Mouse (Mus musculus) intestine, postnatal 0 days (tissue): ENCODE measurements around the gene Fbxo24. TPM values are rescaled to one million over a fixed set of nuclear protein-coding genes. Genes with fewer than 3 reads are reported as not detected.

ENCODE experiments used
- ATAC-seq: fragments of 200-750 bp; cut with Nextera tagmentation; 2 replicates; pipeline ENCODE4 v1.8.0; 2017; ENCODE audit warnings: mild to moderate bottlenecking, moderate TSS enrichment, moderate library complexity
- H3K27ac ChIP-seq: fragments of 300-500 bp; sonication (generic); 2 replicates; pipeline ENCODE4 v1.5.1; 2014; ENCODE audit warnings: mild to moderate bottlenecking, low read depth, low read length, moderate library complexity
- H3K27me3 ChIP-seq: fragments of 300-500 bp; sonication (generic); replicated peaks from 2 replicates; pipeline ENCODE4 v1.6.1; 2014; ENCODE audit warnings: low read length, mixed read lengths; ENCODE audit not compliant: control insufficient read depth, insufficient read depth
- H3K36me3 ChIP-seq: fragments of 300-500 bp; sonication (generic); 2 replicates; pipeline ENCODE4 v1.6.1; 2014; ENCODE audit warnings: mild to moderate bottlenecking, moderate library complexity; ENCODE audit not compliant: control insufficient read depth, insufficient read depth
- H3K4me1 ChIP-seq: fragments of 300-500 bp; sonication (generic); replicated peaks from 2 replicates; pipeline ENCODE4 v1.6.1; 2014; ENCODE audit warnings: antibody characterized with exemption, low read length, mixed read lengths; ENCODE audit not compliant: control insufficient read depth, insufficient read depth
- H3K4me2 ChIP-seq: fragments of 300-500 bp; sonication (generic); replicated peaks from 2 replicates; pipeline ENCODE4 v1.6.1; 2014; ENCODE audit warnings: low read depth, mild to moderate bottlenecking, moderate library complexity
- H3K4me3 ChIP-seq: fragments of 300-500 bp; sonication (generic); 2 replicates; pipeline ENCODE4 v1.5.1; 2014; ENCODE audit warnings: low read depth, low read length
- H3K9ac ChIP-seq: fragments of 300-500 bp; sonication (generic); 2 replicates; pipeline ENCODE4 v1.6.1; 2014; ENCODE audit warnings: mild to moderate bottlenecking, low read depth, low read length
- H3K9me3 ChIP-seq: fragments of 300-500 bp; sonication (generic); 2 replicates; pipeline ENCODE4 v1.6.1; 2016; ENCODE audit warnings: mixed run types; ENCODE audit not compliant: control insufficient read depth
- CTCF ChIP-seq: sonication (generic); IDR thresholded peaks from 2 replicates; pipeline ENCODE4 v1.5.1; 2016; ENCODE audit warnings: low read depth, mild to moderate bottlenecking, control low read depth, antibody characterized with exemption, moderate library complexity
- WGBS: fragments of 180-500 bp; shearing (Covaris S2); extraction: QIAGEN DNeasy Blood & Tissue Kit; methylation state at CpG from one replicate; pipeline ENCODE4 v1.1.7; 2014; 5-methylcytosine and 5-hydroxymethylcytosine counted together
- polyA plus RNA-seq: library from polyadenylated mRNA; unstranded; fragments of >200 nt; fragmentation: Nextera tagmentation; extraction: Ambion mirVana; gene quantifications from 2 replicates; pipeline ENCODE4 v1.2.1, GENCODE M21; 2015

Gene Fbxo24
- polyA plus RNA-seq, 1 experiment from 2014 or later: 0.16 TPM

DNA sequence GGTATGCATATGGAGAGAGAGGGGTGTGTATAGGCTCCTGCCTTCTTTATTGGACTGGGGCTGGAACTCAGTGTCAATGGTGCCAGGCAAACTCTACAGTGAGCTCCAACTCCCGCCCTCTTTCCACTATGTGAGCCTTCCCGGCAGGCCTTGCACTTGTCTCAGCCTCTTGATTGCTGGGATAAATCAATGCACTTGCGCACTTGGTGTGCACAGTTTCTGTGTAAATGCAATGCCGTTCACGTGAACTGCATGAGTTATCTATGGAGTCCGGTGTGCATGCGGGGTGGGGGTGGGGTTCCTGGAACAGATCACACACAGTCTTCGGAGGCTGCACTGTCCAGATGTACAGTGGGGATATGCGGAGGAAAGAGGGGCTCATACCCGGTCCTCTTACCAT is 24.6 kb upstream of the Fbxo24 start:
- Histone ChIP-seq H3K36me3 (peaks cover 38% of the 10 kb centered on the region), H3K4me1 (no peaks in the 10 kb centered on the region), H3K9ac (no peak overlapping the region), H3K4me2 (no peak overlapping the region), H3K4me3 (no peak overlapping the region), H3K9me3 (no peaks in the 10 kb centered on the region), H3K27ac (no peak overlapping the region), H3K27me3 (no peaks in the 10 kb centered on the region)
- TF ChIP-seq CTCF: no peak
- 93% methylated on average over 10 of the region's 10 CpGs for WGBS
- no peak for ATAC-seq

DNA sequence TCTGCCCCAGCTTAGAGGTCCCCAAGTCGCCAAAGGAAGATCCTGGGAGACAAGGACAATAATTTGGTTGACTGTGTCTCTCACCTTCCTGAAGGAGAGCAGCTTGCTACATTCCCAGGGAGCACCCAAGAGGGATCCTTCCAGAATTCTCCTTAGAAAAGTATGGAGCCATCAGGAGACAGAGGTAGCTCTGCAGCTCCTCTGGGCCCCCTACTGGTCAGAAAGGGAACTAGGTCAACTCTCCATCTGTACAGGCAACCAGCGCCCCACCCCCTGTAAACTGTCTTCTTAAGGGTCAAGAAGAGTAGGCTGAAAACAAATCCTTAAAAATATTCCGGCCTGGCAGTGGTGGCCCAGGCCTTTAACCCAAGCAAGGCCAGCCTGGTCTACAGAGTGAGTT is 23.7 kb upstream of the Fbxo24 start:
- Histone ChIP-seq H3K27ac (no peak overlapping the region), H3K36me3 (peaks cover 34% of the 10 kb centered on the region), H3K27me3 (no peaks in the 10 kb centered on the region), H3K4me2 (no peak overlapping the region), H3K9me3 (no peaks in the 10 kb centered on the region), H3K9ac (no peak overlapping the region), H3K4me1 (no peaks in the 10 kb centered on the region), H3K4me3 (no peak overlapping the region)
- peak; percentile 42; the same call in 1 of the 2 replicates for ATAC-seq
- 13% methylated on average over 3 of the region's 3 CpGs for WGBS
- peak; percentile 92 for TF ChIP-seq CTCF

DNA sequence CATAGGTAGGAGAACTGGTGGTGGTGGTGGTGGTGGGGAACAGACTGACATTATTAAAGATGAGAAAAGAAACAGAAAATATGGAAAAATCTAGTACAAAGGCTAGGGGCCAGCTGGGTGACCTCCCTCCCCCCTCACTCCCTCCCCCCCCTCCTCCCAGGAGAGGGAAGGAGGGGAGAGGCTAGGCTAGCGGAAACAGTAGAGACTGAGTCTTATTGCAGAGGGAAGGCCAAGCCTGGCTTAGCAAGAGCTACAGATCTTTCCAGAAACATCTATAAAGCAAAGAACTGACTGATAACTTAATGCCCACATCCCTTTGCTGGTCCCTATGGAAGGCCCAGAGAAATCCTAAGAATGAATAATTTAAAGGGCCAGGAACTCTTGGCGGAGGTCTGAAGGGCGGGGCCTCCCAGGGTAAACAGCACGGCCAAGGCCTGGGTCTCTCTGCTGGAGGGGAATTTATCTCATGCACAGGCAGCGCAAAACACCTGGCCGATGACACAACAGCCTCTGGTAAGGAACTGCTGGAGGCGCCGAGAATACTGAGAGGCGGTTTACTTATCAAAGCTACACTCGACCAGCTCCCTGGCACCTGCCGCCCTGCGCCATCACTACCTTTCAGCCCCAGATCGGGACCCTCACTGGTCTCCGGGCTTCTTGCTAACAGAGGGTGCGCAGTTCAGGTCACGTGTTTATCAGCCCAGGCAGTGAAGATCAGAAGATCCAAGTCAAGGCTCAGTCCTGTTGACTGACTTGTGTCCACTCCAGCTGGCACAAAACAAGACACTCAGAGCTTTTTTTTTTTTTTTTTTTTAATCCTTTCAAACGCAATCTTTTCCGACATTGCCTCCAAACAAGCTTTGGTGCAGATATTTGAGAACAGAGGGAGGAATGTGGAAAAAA is 21.1 kb upstream of the Fbxo24 start:
- Histone ChIP-seq H3K27ac (no peak overlapping the region), H3K4me1 (no peaks in the 10 kb centered on the region), H3K27me3 (peaks cover 11% of the 10 kb centered on the region), H3K9me3 (no peaks in the 10 kb centered on the region), H3K9ac (no peak overlapping the region; the same call in 1 of the 2 replicates), H3K4me2 (peak overlapping the region; percentile 49), H3K36me3 (peaks cover 23% of the 10 kb centered on the region), H3K4me3 (no peak overlapping the region)
- no peak for TF ChIP-seq CTCF
- 13% methylated on average over 18 of the region's 18 CpGs for WGBS
- no peak for ATAC-seq

DNA sequence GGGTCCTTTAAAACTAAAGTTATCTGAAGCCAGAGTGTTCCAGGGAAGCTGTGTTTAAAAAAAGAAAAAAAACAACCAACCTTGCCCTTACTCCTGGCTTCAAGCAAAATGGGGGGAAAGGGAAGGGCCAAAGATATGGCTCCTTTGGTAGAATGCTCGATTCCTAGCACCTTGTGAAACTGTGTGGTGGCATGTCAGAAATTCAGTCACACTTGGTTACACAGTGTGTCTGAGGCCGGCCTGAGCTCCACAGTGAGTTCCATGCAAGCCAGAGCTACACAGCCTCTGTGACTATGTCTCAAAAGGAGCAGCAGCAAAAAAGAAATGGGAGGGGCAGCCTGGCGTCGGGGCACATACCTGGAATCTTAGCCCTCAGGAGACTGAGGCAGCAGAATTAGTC is 20.4 kb upstream of the Fbxo24 start:
- 42% methylated on average over 4 of the region's 4 CpGs for WGBS
- Histone ChIP-seq H3K36me3 (peaks cover 19% of the 10 kb centered on the region), H3K27me3 (peaks cover 16% of the 10 kb centered on the region), H3K9ac (no peak overlapping the region), H3K27ac (no peak overlapping the region), H3K9me3 (no peaks in the 10 kb centered on the region), H3K4me1 (no peaks in the 10 kb centered on the region), H3K4me2 (no peak overlapping the region), H3K4me3 (no peak overlapping the region)
- no peak for TF ChIP-seq CTCF
- no peak for ATAC-seq

DNA sequence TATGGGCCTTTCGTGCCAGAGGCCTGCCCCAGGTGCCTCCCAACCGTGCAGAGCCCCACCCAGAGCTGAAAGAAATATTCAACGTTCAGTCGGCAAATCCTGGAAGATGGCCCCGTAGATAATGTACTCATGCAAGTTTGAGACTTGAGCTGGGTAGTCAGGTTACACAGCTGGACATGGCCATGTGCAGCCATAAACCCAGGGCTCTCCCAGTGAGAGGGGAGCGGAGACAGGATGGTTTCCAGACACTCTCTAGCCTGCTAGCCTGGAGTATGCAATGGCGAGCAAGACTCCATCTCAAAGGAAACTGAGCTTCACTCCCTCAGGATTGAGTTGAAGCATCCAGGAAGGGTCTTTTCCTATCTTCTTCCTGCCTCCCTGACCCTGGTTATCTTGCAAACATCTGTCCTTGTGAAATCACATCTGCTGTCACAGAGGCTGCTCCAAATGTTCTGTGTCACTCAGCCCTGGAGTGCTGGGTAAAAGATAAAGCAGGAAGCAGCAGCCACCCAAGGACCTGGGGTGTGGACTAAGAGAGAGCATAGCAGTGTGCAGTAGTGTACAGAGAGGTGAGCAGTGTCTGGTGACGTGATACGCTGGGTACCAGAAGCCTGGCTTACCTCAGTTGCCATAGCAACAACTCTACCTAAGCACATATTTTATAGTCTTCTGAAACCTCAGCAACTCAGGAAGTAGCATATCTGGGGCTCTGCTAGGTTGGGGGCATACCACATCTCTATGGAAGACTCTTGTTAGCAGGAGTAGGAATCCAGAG is 19.2 kb upstream of the Fbxo24 start:
- no peaks in the 10 kb centered on the region for H3K9me3 ChIP-seq
- no peak overlapping the region for H3K27ac ChIP-seq
- no peak overlapping the region for H3K9ac ChIP-seq
- TF ChIP-seq CTCF: no peak
- WGBS: 34% methylated on average over 9 of the region's 9 CpGs
- peaks cover 23% of the 10 kb centered on the region for H3K27me3 ChIP-seq
- no peak for ATAC-seq
- no peak overlapping the region for H3K4me2 ChIP-seq
- peaks cover 8% of the 10 kb centered on the region; the same call in 1 of the 2 replicates for H3K36me3 ChIP-seq
- H3K4me1 ChIP-seq: no peaks in the 10 kb centered on the region
- H3K4me3 ChIP-seq: no peak overlapping the region

DNA sequence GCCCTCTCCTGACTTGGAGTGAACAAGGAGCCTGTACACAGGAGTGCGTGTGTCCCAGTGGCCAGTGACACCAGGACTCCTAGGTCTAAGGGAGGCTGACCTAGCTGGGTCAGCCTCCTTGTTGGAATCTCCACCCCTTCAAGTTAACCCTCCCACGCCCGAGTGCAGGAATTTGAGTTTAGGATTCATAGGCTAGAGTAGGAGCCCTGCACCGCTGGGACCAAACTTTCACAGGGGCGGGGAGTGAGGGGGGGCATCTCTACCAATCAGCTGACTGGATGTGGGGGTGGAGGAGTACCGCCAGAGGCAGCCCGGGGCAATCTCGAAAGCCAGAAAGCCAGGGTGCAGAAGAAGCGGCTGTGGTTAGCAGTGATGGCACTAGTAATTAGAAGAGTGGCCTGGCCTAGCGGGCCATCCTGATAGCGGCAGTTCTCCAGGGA is 16.9 kb upstream of the Fbxo24 start, which contains the start of gene Irs3:
TSS of gene Irs3 (minus strand) at position 63 of the 440 bp plus-strand sequence.
- H3K4me3 ChIP-seq: peak within 1 kb of the TSS; percentile 20
- no peak for ATAC-seq
- H3K4me2 ChIP-seq: peak within 1 kb of the TSS; percentile 58
- no peaks in the 10 kb centered on the region for H3K9me3 ChIP-seq
- H3K4me1 ChIP-seq: no peaks in the 10 kb centered on the region
- H3K27me3 ChIP-seq: peaks cover 23% of the 10 kb centered on the region
- H3K9ac ChIP-seq: no peak within 1 kb of the TSS
- H3K27ac ChIP-seq: no peak within 1 kb of the TSS
- no peak for TF ChIP-seq CTCF
- peaks cover 22% of the 10 kb centered on the region for H3K36me3 ChIP-seq
- WGBS: 35% methylated on average over 11 of the region's 11 CpGs
